Mouse (Mus musculus): ENCODE results near the gene Sgo2a.

- TF ChIP-seq CTCF (IDR thresholded peaks at IDR 0.05; ENCODE audit: low read depth, low read length) (peak; percentile 16; the same call in 1 of the 2 replicates), POLR2A (IDR thresholded peaks at IDR 0.05; ENCODE audit: borderline replicate concordance, low read depth, low read length) (peak; percentile 60; the same call in 1 of the 2 replicates)
These were observed 26.2 kb upstream of the Sgo2a start for GRCm38 (mm10) chr1:57969327-57970271.

Data from bone marrow macrophage, adult 2 months (primary cell).